Mouse (Mus musculus) olfactory bulb, adult 2 months (tissue): ENCODE data around the gene Creb3l4.

Experiments
- CTCF ChIP-seq: fragments of 200-500 bp; IDR thresholded peaks from 2 replicates; pipeline ENCODE4 v1.5.1; 2012; ENCODE audit warnings: low read depth, mild to moderate bottlenecking, low read length, moderate library complexity; ENCODE audit not compliant: insufficient read depth
- POLR2A ChIP-seq: fragments of 200-500 bp; IDR thresholded peaks from 2 replicates; pipeline ENCODE4 v1.6.1; 2012; ENCODE audit warnings: mild to moderate bottlenecking, low read depth, low read length, moderate library complexity; ENCODE audit not compliant: insufficient read depth

DNA sequence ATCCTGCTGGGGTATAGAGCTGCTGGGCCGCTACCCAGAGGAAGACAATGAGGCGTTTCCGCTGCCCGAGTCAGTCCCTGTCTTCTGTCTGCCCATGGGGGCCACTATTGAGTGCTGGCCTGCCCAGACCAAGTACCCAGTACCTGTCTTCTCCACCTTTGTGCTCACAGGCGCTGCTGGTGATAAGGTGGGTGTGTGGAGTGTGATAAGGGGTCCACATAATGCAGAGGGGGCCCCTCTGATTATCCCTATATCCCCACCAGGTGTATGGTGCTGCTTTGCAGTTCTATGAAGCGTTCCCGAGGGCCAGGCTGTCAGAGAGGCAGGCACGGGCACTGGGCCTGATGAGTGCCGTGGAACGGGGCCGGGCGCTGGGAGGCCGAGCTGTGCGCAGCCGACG lies 25.7 kb upstream of the Creb3l4 start:
- TF ChIP-seq CTCF: no peak
- no peak for TF ChIP-seq POLR2A
